Mouse (Mus musculus): ENCODE results near the gene Farsa. TPM values are rescaled to one million over a fixed set of nuclear protein-coding genes. Genes with fewer than 3 reads are reported as not detected.
"Not testable (repeated sequence)": the region's sequence is repeated elsewhere in the genome, so short reads cannot be mapped to it uniquely, and the experiment has no call there.

Gene Farsa
- total RNA-seq, 2 experiments from 2014 or later = 6.0 to 28.8 TPM

- no peak for ATAC-seq (replicated peaks; ENCODE audit: low FRiP score, poor library complexity, severe bottlenecking)
Observed at GRCm38 (mm10) chr8:84907493-84907892, 50.7 kb downstream of the Farsa start.

GRCm38 (mm10) chr8:84907979-84908378 lies 51.2 kb downstream of the Farsa start:
- ATAC-seq (replicated peaks; ENCODE audit: low FRiP score, poor library complexity, severe bottlenecking) = not testable (repeated sequence)

GRCm38 (mm10) chr8:84908421-84909161 lies 51.8 kb downstream of the Farsa start, which contains the start of gene Dnase2a:
Gene Dnase2a (plus strand): TSS chr8:84908560.
- peak; percentile 84 for ATAC-seq (replicated peaks; ENCODE audit: low FRiP score, poor library complexity, severe bottlenecking)

GRCm38 (mm10) chr8:84909162-84909767 lies 52.5 kb downstream of the Farsa start:
- ATAC-seq (replicated peaks; ENCODE audit: low FRiP score, poor library complexity, severe bottlenecking) = peak; percentile 10; the same call in 1 of the 2 replicates

GRCm38 (mm10) chr8:84909949-84910348 lies 53.2 kb downstream of the Farsa start:
- peak; percentile 34 for ATAC-seq (replicated peaks; ENCODE audit: low FRiP score, poor library complexity, severe bottlenecking)

GRCm38 (mm10) chr8:84910551-84910950 lies 53.8 kb downstream of the Farsa start:
- no peak for ATAC-seq (replicated peaks; ENCODE audit: low FRiP score, poor library complexity, severe bottlenecking)

- no peak for ATAC-seq (replicated peaks; ENCODE audit: low FRiP score, poor library complexity, severe bottlenecking)
Observed at GRCm38 (mm10) chr8:84911854-84912253, 55.1 kb downstream of the Farsa start.

GRCm38 (mm10) chr8:84912391-84912790 lies 55.6 kb downstream of the Farsa start:
- ATAC-seq (replicated peaks; ENCODE audit: low FRiP score, poor library complexity, severe bottlenecking) = no peak

GRCm38 (mm10) chr8:84912895-84913501 lies 56.2 kb downstream of the Farsa start:
- ATAC-seq (replicated peaks; ENCODE audit: low FRiP score, poor library complexity, severe bottlenecking) = peak; percentile 61

- no peak for ATAC-seq (replicated peaks; ENCODE audit: low FRiP score, poor library complexity, severe bottlenecking)
Observed at GRCm38 (mm10) chr8:84913502-84913900, 56.7 kb downstream of the Farsa start.

GRCm38 (mm10) chr8:84913960-84914359 lies 57.2 kb downstream of the Farsa start:
- peak; percentile 31 for ATAC-seq (replicated peaks; ENCODE audit: low FRiP score, poor library complexity, severe bottlenecking)

GRCm38 (mm10) chr8:84915269-84915668 lies 58.5 kb downstream of the Farsa start:
- ATAC-seq (replicated peaks; ENCODE audit: low FRiP score, poor library complexity, severe bottlenecking) = no peak

- no peak for ATAC-seq (replicated peaks; ENCODE audit: low FRiP score, poor library complexity, severe bottlenecking)
Observed at GRCm38 (mm10) chr8:84917781-84918180, 61.0 kb downstream of the Farsa start.

- ATAC-seq (replicated peaks; ENCODE audit: low FRiP score, poor library complexity, severe bottlenecking) = no peak
Observed at GRCm38 (mm10) chr8:84918646-84919045, 61.9 kb downstream of the Farsa start.

Other genes with a start within 250 kb of the Farsa start
Only the 30 nearest of the 31 such genes appear.
- 17.8 and 22.9 TPM in 2 replicates for gene Ier2, start 194.1 kb upstream of the Farsa start, total RNA-seq (2015; ENCODE audit: low replicate concordance)
- gene Ier2, start 194.1 kb upstream of the Farsa start, total RNA-seq (2017; ENCODE audit: low replicate concordance) = 9.2 and 14.8 TPM in 2 replicates
- gene Trmt1, start 170.7 kb upstream of the Farsa start, total RNA-seq (2015; ENCODE audit: low replicate concordance) = 9.8 and 16.9 TPM in 2 replicates
- 18.3 and 21.5 TPM in 2 replicates for gene Trmt1, start 170.7 kb upstream of the Farsa start, total RNA-seq (2017; ENCODE audit: low replicate concordance)
- gene Nacc1, start 169.1 kb upstream of the Farsa start, total RNA-seq (2015; ENCODE audit: low replicate concordance) = 12.7 and 19.9 TPM in 2 replicates
- gene Nacc1, start 169.1 kb upstream of the Farsa start, total RNA-seq (2017; ENCODE audit: low replicate concordance) = 8.2 and 13.1 TPM in 2 replicates
- gene Lyl1, start 155.5 kb upstream of the Farsa start, total RNA-seq (2015; ENCODE audit: low replicate concordance) = 37.4 and 40.3 TPM in 2 replicates
- gene Lyl1, start 155.5 kb upstream of the Farsa start, total RNA-seq (2017; ENCODE audit: low replicate concordance) = 43.1 and 44.2 TPM in 2 replicates
- gene G430095P16Rik, start 134.0 kb upstream of the Farsa start, total RNA-seq (2015; ENCODE audit: low replicate concordance) = 7.9 and 18.1 TPM in 2 replicates
- gene G430095P16Rik, start 134.0 kb upstream of the Farsa start, total RNA-seq (2017; ENCODE audit: low replicate concordance) = 3.6 and 12.9 TPM in 2 replicates
- 19.0 and 24.5 TPM in 2 replicates for gene Nfix, start 56.6 kb upstream of the Farsa start, total RNA-seq (2015; ENCODE audit: low replicate concordance)
- 7.9 and 14.1 TPM in 2 replicates for gene Nfix, start 56.6 kb upstream of the Farsa start, total RNA-seq (2017; ENCODE audit: low replicate concordance)
- gene Dand5, start 34.2 kb upstream of the Farsa start, total RNA-seq (2015; ENCODE audit: low replicate concordance) = 2.3 TPM in 1 of 2 replicates, not detected in the other
- gene Dand5, start 34.2 kb upstream of the Farsa start, total RNA-seq (2017; ENCODE audit: low replicate concordance) = 2.3 and 3.9 TPM in 2 replicates
- 4.4 and 5.9 TPM in 2 replicates for gene Gadd45gip1, start 25.5 kb upstream of the Farsa start, total RNA-seq (2015; ENCODE audit: low replicate concordance)
- 7.4 and 7.7 TPM in 2 replicates for gene Gadd45gip1, start 25.5 kb upstream of the Farsa start, total RNA-seq (2017; ENCODE audit: low replicate concordance)
- gene Rad23a, start 16.3 kb upstream of the Farsa start, total RNA-seq (2015; ENCODE audit: low replicate concordance) = 379 and 406 TPM in 2 replicates
- 572 and 669 TPM in 2 replicates for gene Rad23a, start 16.3 kb upstream of the Farsa start, total RNA-seq (2017; ENCODE audit: low replicate concordance)
- 255 and 289 TPM in 2 replicates for gene Calr, start 10.1 kb upstream of the Farsa start, total RNA-seq (2015; ENCODE audit: low replicate concordance)
- gene Calr, start 10.1 kb upstream of the Farsa start, total RNA-seq (2017; ENCODE audit: low replicate concordance) = 800 and 908 TPM in 2 replicates
- gene Syce2, start 15.1 kb downstream of the Farsa start, total RNA-seq (2015; ENCODE audit: low replicate concordance) = 54.3 and 54.8 TPM in 2 replicates
- 10.6 and 24.4 TPM in 2 replicates for gene Syce2, start 15.1 kb downstream of the Farsa start, total RNA-seq (2017; ENCODE audit: low replicate concordance)
- gene Gcdh, start 36.9 kb downstream of the Farsa start, total RNA-seq (2015; ENCODE audit: low replicate concordance) = 7.9 and 14.6 TPM in 2 replicates
- gene Gcdh, start 36.9 kb downstream of the Farsa start, total RNA-seq (2017; ENCODE audit: low replicate concordance) = 13.4 and 17.6 TPM in 2 replicates
- 58.9 and 59.8 TPM in 2 replicates for gene Klf1, start 44.9 kb downstream of the Farsa start, total RNA-seq (2015; ENCODE audit: low replicate concordance)
- gene Klf1, start 44.9 kb downstream of the Farsa start, total RNA-seq (2017; ENCODE audit: low replicate concordance) = 85.0 and 116 TPM in 2 replicates
- 31.9 and 44.9 TPM in 2 replicates for gene Dnase2a, start 51.6 kb downstream of the Farsa start, total RNA-seq (2015; ENCODE audit: low replicate concordance)
- 85.2 and 99.8 TPM in 2 replicates for gene Dnase2a, start 51.6 kb downstream of the Farsa start, total RNA-seq (2017; ENCODE audit: low replicate concordance)
- gene Mast1, start 80.4 kb downstream of the Farsa start, total RNA-seq (2015; ENCODE audit: low replicate concordance) = not detected in 2 replicates
- gene Mast1, start 80.4 kb downstream of the Farsa start, total RNA-seq (2017; ENCODE audit: low replicate concordance) = 0.28 TPM in 1 of 2 replicates, not detected in the other
- gene Rtbdn, start 90.0 kb downstream of the Farsa start, total RNA-seq (2015; ENCODE audit: low replicate concordance) = not detected in 2 replicates
- gene Rtbdn, start 90.0 kb downstream of the Farsa start, total RNA-seq (2017; ENCODE audit: low replicate concordance) = not detected in 2 replicates
- not detected in 2 replicates for gene Gm49661, start 112.4 kb downstream of the Farsa start, total RNA-seq (2015; ENCODE audit: low replicate concordance)
- not detected in 2 replicates for gene Gm49661, start 112.4 kb downstream of the Farsa start, total RNA-seq (2017; ENCODE audit: low replicate concordance)
- gene Prdx2, start 112.6 kb downstream of the Farsa start, total RNA-seq (2015; ENCODE audit: low replicate concordance) = 1,192 and 1,430 TPM in 2 replicates
- gene Prdx2, start 112.6 kb downstream of the Farsa start, total RNA-seq (2017; ENCODE audit: low replicate concordance) = 2,193 and 2,235 TPM in 2 replicates
- gene Rnaseh2a, start 112.8 kb downstream of the Farsa start, total RNA-seq (2015; ENCODE audit: low replicate concordance) = 31.8 and 67.2 TPM in 2 replicates
- gene Rnaseh2a, start 112.8 kb downstream of the Farsa start, total RNA-seq (2017; ENCODE audit: low replicate concordance) = 37.4 and 37.9 TPM in 2 replicates
- 6.1 and 6.7 TPM in 2 replicates for gene Junb, start 121.7 kb downstream of the Farsa start, total RNA-seq (2015; ENCODE audit: low replicate concordance)
- gene Junb, start 121.7 kb downstream of the Farsa start, total RNA-seq (2017; ENCODE audit: low replicate concordance) = 15.5 and 16.1 TPM in 2 replicates
- 1.9 and 5.0 TPM in 2 replicates for gene Hook2, start 133.6 kb downstream of the Farsa start, total RNA-seq (2015; ENCODE audit: low replicate concordance)
- gene Hook2, start 133.6 kb downstream of the Farsa start, total RNA-seq (2017; ENCODE audit: low replicate concordance) = 1.6 and 6.1 TPM in 2 replicates
- not detected in 2 replicates for gene Best2, start 157.5 kb downstream of the Farsa start, total RNA-seq (2015; ENCODE audit: low replicate concordance)
- not detected in 2 replicates for gene Best2, start 157.5 kb downstream of the Farsa start, total RNA-seq (2017; ENCODE audit: low replicate concordance)
- gene Asna1, start 168.3 kb downstream of the Farsa start, total RNA-seq (2015; ENCODE audit: low replicate concordance) = 20.8 and 24.2 TPM in 2 replicates
- 13.5 and 26.3 TPM in 2 replicates for gene Asna1, start 168.3 kb downstream of the Farsa start, total RNA-seq (2017; ENCODE audit: low replicate concordance)
- 32.1 and 45.4 TPM in 2 replicates for gene Trir, start 169.8 kb downstream of the Farsa start, total RNA-seq (2015; ENCODE audit: low replicate concordance)
- 72.9 and 103 TPM in 2 replicates for gene Trir, start 169.8 kb downstream of the Farsa start, total RNA-seq (2017; ENCODE audit: low replicate concordance)
- 9.6 and 10.8 TPM in 2 replicates for gene Tnpo2, start 179.9 kb downstream of the Farsa start, total RNA-seq (2015; ENCODE audit: low replicate concordance)
- 11.2 and 14.6 TPM in 2 replicates for gene Tnpo2, start 179.9 kb downstream of the Farsa start, total RNA-seq (2017; ENCODE audit: low replicate concordance)
- gene Fbxw9, start 203.1 kb downstream of the Farsa start, total RNA-seq (2015; ENCODE audit: low replicate concordance) = 5.4 TPM in 1 of 2 replicates, not detected in the other
- gene Fbxw9, start 203.1 kb downstream of the Farsa start, total RNA-seq (2017; ENCODE audit: low replicate concordance) = 0.43 and 4.3 TPM in 2 replicates
- gene Gm5741, start 211.0 kb downstream of the Farsa start, total RNA-seq (2015; ENCODE audit: low replicate concordance) = not detected in 2 replicates
- gene Gm5741, start 211.0 kb downstream of the Farsa start, total RNA-seq (2017; ENCODE audit: low replicate concordance) = not detected in 2 replicates
- gene Dhps, start 214.8 kb downstream of the Farsa start, total RNA-seq (2015; ENCODE audit: low replicate concordance) = 12.3 and 16.1 TPM in 2 replicates
- gene Dhps, start 214.8 kb downstream of the Farsa start, total RNA-seq (2017; ENCODE audit: low replicate concordance) = 3.2 and 12.1 TPM in 2 replicates
- gene Wdr83os, start 223.8 kb downstream of the Farsa start, total RNA-seq (2015; ENCODE audit: low replicate concordance) = 26.1 and 31.3 TPM in 2 replicates
- gene Wdr83os, start 223.8 kb downstream of the Farsa start, total RNA-seq (2017; ENCODE audit: low replicate concordance) = 4.3 and 11.3 TPM in 2 replicates
- 1.7 and 16.9 TPM in 2 replicates for gene Wdr83, start 224.3 kb downstream of the Farsa start, total RNA-seq (2015; ENCODE audit: low replicate concordance)
- 4.9 and 6.3 TPM in 2 replicates for gene Wdr83, start 224.3 kb downstream of the Farsa start, total RNA-seq (2017; ENCODE audit: low replicate concordance)